Mouse (Mus musculus) thymus, adult 2 months (tissue): Measurements from ENCODE around the gene Cryz.

Experiments
- CTCF ChIP-seq: fragments of 200-500 bp; IDR thresholded peaks from 2 replicates; pipeline ENCODE4 v1.5.1; 2012; ENCODE audit warnings: mild to moderate bottlenecking, control low read depth, low read length, moderate library complexity, borderline replicate concordance; ENCODE audit not compliant: control insufficient read depth, poor library complexity, insufficient read depth; ENCODE audit errors: extremely low read depth
- POLR2A ChIP-seq: fragments of 200-500 bp; IDR thresholded peaks from 2 replicates; pipeline ENCODE4 v1.6.1; 2012; ENCODE audit warnings: mild to moderate bottlenecking, low read length, control low read depth, moderate library complexity; ENCODE audit not compliant: control insufficient read depth, poor library complexity, insufficient read depth; ENCODE audit errors: extremely low read depth

DNA sequence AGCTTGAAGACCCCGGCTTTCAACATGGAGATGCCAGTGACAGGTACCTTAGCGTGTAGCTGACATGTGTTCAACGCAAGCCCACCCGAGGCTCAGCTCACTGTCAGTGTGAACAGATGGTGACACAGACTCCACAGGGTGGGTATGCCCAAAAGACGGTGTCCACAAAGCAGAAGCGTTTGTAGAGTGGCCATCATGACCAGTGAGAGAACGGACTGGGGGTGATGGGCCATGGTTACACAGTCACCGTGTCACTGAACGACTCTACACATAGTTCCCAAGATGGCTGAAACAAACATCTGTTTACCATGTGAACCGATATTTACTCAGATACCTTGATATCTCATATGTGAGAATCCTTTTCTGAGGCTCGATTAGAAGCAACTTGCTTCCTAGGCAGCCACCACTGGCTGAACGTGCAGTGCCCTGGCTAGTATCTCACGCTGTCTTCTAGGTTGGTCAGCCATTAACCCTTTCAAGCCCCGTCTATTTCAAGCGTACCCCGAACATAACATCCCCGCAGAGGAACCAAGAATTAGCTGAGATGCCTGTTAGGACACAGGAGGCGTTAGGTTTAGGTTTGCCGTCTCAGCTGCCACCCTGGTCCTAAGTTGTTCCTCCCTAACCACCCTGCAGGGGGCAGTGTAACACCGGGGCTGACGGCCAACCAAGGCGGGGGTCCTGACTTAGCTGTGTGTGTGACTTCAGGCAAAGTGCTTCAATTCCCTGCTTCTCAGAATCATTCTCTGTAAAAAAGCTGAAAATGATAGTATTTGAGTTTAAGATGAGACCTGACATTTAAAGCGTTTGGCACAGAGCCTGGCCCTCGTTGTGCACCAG lies 56.3 kb downstream of the Cryz start:
- TF ChIP-seq CTCF (peak; percentile 89), POLR2A (no peak)
